Mouse (Mus musculus): ENCODE results near the gene Vps45. TPM values are rescaled to one million over a fixed set of nuclear protein-coding genes. Genes with fewer than 3 reads are reported as not detected.

Gene Vps45
- polyA plus RNA-seq, 1 experiment from 2014 or later = 17.3 TPM

DNA sequence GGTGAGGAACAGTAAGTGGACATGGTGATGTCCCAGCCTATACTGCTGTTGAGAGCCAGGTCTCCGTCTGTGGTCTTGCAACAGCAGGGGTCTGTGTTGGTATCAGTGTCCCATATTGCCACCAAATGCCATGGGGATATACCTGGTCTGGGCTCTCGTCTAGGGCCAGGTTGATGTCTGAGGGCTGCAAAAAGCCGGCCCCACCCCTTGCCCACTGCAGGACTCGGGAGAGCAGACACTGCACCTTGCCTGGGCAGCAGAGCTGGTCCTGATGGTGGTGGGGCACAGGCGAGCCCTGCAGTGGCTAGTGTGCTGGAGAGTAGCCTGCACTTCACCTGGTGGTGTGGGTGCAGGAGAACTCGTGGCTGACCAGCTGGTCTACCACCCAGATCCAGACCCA, 19.8 kb upstream of the Vps45 start:
- no peaks in the 10 kb centered on the region for H3K36me3 ChIP-seq
- no peaks in the 10 kb centered on the region for H3K9me3 ChIP-seq (replicated peaks)
- DNase-seq (no peak), ATAC-seq (ENCODE audit: low read depth) (no peak)
- peaks cover 15% of the 10 kb centered on the region for H3K4me1 ChIP-seq (replicated peaks)
- H3K27me3 ChIP-seq = peaks cover 5% of the 10 kb centered on the region; the same call in 1 of the 2 replicates
- no peak overlapping the region for H3K27ac ChIP-seq
- WGBS (ENCODE audit: insufficient replicate concordance) = 51% methylated on average over 6 of the region's 6 CpGs
- H3K4me2 ChIP-seq = no peak overlapping the region
- no peak overlapping the region for H3K9ac ChIP-seq
- H3K4me3 ChIP-seq (replicated peaks) = no peak overlapping the region

DNA sequence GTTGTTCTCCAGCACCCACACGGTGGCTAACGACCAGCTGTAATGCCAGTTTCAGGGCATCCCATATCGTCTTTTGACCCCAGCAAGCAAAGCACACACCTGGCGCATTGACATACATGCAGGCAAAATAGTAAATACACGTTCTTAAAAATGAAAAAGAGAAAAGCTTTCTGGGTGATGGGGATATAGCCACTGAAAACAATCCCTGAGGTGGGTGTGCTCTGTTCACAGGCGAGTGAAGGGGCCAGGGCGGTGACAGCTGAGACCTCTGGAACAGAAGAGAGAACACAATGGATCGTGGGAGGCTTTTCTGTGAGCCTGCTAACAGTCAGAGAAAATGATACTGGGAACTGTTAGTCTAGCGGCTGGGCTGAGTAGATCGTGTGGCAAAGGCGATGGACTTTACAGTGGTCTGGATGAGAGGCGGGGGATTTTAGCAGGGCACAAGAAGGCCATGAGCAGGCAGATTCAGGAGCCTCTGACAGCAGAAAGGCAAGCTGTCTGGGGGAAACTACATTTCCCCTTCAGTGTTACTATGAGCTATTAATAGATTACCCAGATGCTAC, 14.7 kb upstream of the Vps45 start:
- peaks cover 1% of the 10 kb centered on the region; the same call in 1 of the 2 replicates for H3K27me3 ChIP-seq
- no peaks in the 10 kb centered on the region for H3K36me3 ChIP-seq
- H3K27ac ChIP-seq = no peak overlapping the region
- H3K9me3 ChIP-seq (replicated peaks) = no peaks in the 10 kb centered on the region
- no peak for ATAC-seq (ENCODE audit: low read depth)
- no peak overlapping the region for H3K4me3 ChIP-seq (replicated peaks)
- H3K9ac ChIP-seq = no peak overlapping the region
- 0 out of 2 replicates have a peak, but pooled peaks cover 3% of the 10 kb centered on the region for H3K4me1 ChIP-seq (replicated peaks)
- no peak for DNase-seq
- 62% methylated on average over 12 of the region's 12 CpGs for WGBS (ENCODE audit: insufficient replicate concordance)
- H3K4me2 ChIP-seq = no peak overlapping the region

DNA sequence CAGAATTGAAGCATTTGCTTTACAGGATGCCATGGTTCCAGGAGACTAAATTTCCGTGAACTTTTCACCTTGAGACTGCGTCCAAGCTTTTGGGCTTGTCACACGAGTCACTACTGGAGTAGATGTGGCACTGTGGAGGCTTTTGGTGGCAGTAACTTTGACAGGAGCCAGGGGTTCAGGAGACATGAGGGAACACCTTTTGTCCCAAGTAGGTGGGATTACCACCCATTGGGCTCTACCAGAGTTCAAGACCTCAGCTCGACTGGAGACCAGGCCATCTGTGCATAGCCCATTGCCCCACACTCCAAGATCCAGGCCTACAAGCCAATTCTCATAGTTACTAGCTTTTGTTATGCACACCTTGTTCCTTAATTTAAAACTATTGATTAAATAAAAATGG, 12.0 kb upstream of the Vps45 start:
- DNase-seq = no peak
- Histone ChIP-seq H3K27me3 (no peaks in the 10 kb centered on the region), H3K36me3 (no peaks in the 10 kb centered on the region), H3K27ac (no peak overlapping the region), H3K4me1 (replicated peaks) (peaks cover 11% of the 10 kb centered on the region; the same call in 1 of the 2 replicates), H3K4me3 (replicated peaks) (no peak overlapping the region), H3K4me2 (no peak overlapping the region), H3K9me3 (replicated peaks) (no peaks in the 10 kb centered on the region), H3K9ac (no peak overlapping the region)
- no peak for ATAC-seq (ENCODE audit: low read depth)
- WGBS (ENCODE audit: insufficient replicate concordance) = 58% methylated on average over 4 of the region's 4 CpGs

DNA sequence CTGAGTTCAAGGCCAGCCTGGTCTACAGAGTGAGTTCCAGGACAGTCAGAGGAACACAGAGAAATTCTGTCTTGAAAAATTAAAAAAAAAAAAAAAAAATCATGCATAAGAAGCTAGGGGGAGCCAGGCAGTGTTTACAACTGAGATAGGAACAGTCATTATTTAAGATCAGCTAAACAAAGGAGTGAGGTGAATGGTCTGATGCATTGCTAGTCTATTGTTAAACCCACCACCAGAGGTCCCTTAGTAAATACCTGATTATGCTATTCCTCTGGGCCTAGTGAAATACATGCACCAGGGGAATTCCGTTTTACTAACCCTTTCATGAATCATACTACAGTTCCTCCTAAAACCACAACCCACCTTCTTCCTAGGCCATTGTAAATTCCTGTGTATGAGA, 11.3 kb upstream of the Vps45 start:
- ATAC-seq (ENCODE audit: low read depth) (no peak), DNase-seq (no peak)
- H3K4me1 ChIP-seq (replicated peaks) = peaks cover 11% of the 10 kb centered on the region; the same call in 1 of the 2 replicates
- no peak overlapping the region for H3K4me2 ChIP-seq
- WGBS (ENCODE audit: insufficient replicate concordance) = 33% methylated on average over 1 of the region's 1 CpGs
- H3K27ac ChIP-seq = no peak overlapping the region
- H3K27me3 ChIP-seq = no peaks in the 10 kb centered on the region
- H3K36me3 ChIP-seq = no peaks in the 10 kb centered on the region
- H3K4me3 ChIP-seq (replicated peaks) = no peak overlapping the region
- H3K9ac ChIP-seq = no peak overlapping the region
- no peaks in the 10 kb centered on the region for H3K9me3 ChIP-seq (replicated peaks)

DNA sequence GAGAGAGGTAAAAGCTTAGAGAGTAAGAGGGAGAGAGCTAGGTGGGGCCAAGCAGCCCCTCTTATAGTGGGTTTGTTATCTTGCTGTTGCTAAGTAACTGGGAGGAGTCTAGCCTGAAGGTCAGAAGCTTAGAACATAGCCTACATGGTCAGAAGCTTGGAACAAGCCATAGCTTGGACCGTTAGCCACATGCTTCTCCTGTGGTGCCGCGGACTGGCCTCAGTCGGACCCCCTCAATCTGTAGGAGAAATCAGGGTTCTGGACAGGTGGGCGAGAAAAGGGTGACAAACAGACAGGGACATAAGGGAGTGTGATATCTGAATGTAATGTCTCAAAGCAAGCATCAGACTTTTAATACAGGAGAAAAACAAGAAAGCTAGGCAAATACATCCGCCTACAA, 10.8 kb upstream of the Vps45 start:
- Histone ChIP-seq H3K27ac (no peak overlapping the region), H3K9ac (no peak overlapping the region), H3K4me2 (no peak overlapping the region), H3K27me3 (no peaks in the 10 kb centered on the region), H3K36me3 (no peaks in the 10 kb centered on the region), H3K4me3 (replicated peaks) (no peak overlapping the region), H3K9me3 (replicated peaks) (no peaks in the 10 kb centered on the region), H3K4me1 (replicated peaks) (peaks cover 11% of the 10 kb centered on the region; the same call in 1 of the 2 replicates)
- 85% methylated on average over 6 of the region's 6 CpGs for WGBS (ENCODE audit: insufficient replicate concordance)
- ATAC-seq (ENCODE audit: low read depth) (no peak), DNase-seq (no peak)

DNA sequence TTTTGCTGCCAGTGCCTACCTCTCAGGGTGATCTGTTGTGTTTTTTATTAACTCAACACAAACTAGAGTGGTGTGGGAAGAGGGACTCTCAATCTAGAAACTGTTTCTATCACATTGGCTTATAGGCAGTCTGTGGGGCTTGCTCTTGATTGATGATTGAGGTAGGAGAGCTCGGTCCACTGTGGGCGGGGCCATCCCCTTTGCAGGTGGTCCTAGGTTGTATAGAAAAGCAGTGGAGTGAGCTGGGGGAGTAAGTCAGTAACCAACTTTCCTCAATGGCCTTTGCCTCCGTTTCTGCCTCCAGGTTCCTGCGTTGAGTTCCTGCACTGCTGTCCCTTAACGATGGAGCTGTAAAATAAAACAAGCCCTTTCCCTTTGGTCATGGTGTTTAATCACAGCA, 8.5 kb upstream of the Vps45 start:
- no peak overlapping the region for H3K4me2 ChIP-seq
- DNase-seq (no peak), ATAC-seq (ENCODE audit: low read depth) (no peak)
- 75% methylated on average over 5 of the region's 5 CpGs for WGBS (ENCODE audit: insufficient replicate concordance)
- no peak overlapping the region for H3K9ac ChIP-seq
- H3K4me3 ChIP-seq (replicated peaks) = no peak overlapping the region
- no peak overlapping the region for H3K27ac ChIP-seq
- H3K36me3 ChIP-seq = no peaks in the 10 kb centered on the region
- no peaks in the 10 kb centered on the region for H3K9me3 ChIP-seq (replicated peaks)
- peaks cover 11% of the 10 kb centered on the region; the same call in 1 of the 2 replicates for H3K4me1 ChIP-seq (replicated peaks)
- H3K27me3 ChIP-seq = 0 out of 2 replicates have a peak, but pooled peaks cover 3% of the 10 kb centered on the region

DNA sequence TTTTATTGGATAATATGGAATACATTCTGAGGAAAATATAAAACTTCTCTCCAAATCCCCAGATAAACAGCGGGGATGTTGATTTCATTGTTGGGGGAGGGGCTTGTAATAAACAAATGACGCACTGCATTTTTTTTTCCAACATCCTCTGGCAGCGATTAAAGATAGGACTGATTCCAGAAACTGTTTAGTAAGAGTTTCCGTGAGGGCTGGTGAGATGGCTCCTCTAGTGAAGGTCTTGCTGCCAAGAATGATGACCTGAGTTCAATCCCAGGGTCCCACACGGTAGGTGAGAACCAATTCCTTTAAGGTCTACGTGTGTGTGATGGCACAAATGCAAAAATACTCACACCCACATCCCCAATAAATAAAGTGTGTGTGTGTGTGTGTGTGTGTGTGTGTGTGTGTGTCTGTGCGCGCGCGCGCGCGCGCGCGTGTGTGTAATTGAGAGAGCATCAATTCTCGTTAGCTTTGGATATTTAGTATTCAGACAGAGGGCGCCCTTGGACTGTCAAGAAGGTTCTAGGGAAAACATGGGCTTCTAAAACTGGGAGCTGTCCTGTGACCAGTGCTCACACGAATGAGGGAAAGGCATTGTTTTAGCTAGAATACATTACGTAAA, 7.6 kb upstream of the Vps45 start:
- Histone ChIP-seq H3K36me3 (no peaks in the 10 kb centered on the region), H3K9ac (no peak overlapping the region), H3K4me3 (replicated peaks) (no peak overlapping the region), H3K4me2 (peak overlapping the region; percentile 42), H3K27ac (no peak overlapping the region), H3K4me1 (replicated peaks) (peaks cover 11% of the 10 kb centered on the region; the same call in 1 of the 2 replicates), H3K27me3 (0 out of 2 replicates have a peak, but pooled peaks cover 3% of the 10 kb centered on the region), H3K9me3 (replicated peaks) (no peaks in the 10 kb centered on the region)
- DNase-seq = peak; percentile 38
- 32% methylated on average over 20 of the region's 20 CpGs for WGBS (ENCODE audit: insufficient replicate concordance)
- no peak for ATAC-seq (ENCODE audit: low read depth)

DNA sequence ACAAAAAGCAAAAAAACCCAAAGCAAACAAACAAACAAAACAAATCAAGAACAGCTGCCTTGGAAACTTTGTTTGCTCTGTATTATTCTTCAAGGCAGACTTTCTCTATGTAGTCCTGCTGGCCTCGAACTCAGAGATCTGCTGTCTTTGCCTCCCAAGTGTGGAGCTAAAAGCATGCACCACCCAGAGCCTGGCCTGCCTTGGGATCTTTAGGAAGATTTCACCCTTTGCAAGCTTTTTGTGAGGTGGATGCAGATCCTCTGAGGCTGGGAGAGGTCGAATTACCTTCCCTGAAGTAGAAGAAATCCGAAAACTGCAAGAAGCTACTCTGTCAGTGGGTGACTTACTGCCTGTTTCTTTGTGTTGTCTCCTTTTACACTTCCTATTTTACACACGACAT, 6.9 kb upstream of the Vps45 start:
- Histone ChIP-seq H3K27ac (no peak overlapping the region), H3K4me1 (replicated peaks) (peaks cover 11% of the 10 kb centered on the region; the same call in 1 of the 2 replicates), H3K27me3 (0 out of 2 replicates have a peak, but pooled peaks cover 3% of the 10 kb centered on the region), H3K4me3 (replicated peaks) (no peak overlapping the region), H3K4me2 (no peak overlapping the region), H3K9me3 (replicated peaks) (no peaks in the 10 kb centered on the region), H3K9ac (no peak overlapping the region), H3K36me3 (no peaks in the 10 kb centered on the region)
- 35% methylated on average over 4 of the region's 4 CpGs for WGBS (ENCODE audit: insufficient replicate concordance)
- no peak for DNase-seq
- ATAC-seq (ENCODE audit: low read depth) = no peak

DNA sequence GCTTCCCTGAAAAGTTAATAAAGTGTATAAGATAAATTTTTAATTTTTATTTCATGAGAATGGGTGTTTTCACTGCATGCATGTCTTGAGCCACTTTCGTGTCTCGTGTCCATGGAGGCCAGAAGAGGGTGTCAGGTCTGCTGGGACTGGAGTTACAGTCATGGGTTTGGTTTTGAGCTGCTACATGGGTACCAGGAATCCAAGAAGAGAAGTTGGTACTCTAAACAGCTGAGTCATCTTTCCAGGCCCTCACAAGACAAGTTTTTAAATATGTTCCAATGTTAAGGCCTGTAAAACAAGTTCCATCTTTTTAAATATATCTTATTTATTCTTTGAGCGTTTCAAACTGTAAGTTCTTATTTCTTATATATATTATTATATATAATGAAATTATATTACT, 6.0 kb upstream of the Vps45 start:
- Histone ChIP-seq H3K9me3 (replicated peaks) (no peaks in the 10 kb centered on the region), H3K4me2 (no peak overlapping the region), H3K36me3 (no peaks in the 10 kb centered on the region), H3K9ac (no peak overlapping the region), H3K4me3 (replicated peaks) (no peak overlapping the region), H3K27ac (no peak overlapping the region), H3K4me1 (replicated peaks) (peaks cover 11% of the 10 kb centered on the region; the same call in 1 of the 2 replicates), H3K27me3 (0 out of 2 replicates have a peak, but pooled peaks cover 3% of the 10 kb centered on the region)
- ATAC-seq (ENCODE audit: low read depth) (no peak), DNase-seq (no peak)
- WGBS (ENCODE audit: insufficient replicate concordance) = 69% methylated on average over 3 of the region's 3 CpGs

DNA sequence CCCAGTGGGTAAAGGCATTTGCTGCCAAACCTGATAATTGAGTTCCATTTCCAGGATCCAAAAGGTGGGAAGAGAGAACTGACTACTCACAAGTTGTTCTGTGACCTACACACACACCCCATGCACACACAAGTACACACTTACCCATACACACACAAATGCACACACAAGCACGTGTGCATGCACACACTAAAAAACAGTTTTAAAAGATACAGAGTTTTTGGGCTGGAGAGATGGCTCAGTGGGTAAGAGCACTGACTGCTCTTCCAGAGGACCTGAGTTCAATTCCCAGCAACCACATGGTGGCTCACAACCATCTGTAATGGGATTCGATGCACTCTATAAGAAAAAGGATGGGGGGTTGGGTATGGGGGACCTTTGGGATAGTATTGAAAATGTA, 5.0 kb upstream of the Vps45 start:
- Histone ChIP-seq H3K4me2 (no peak overlapping the region), H3K27me3 (0 out of 2 replicates have a peak, but pooled peaks cover 3% of the 10 kb centered on the region), H3K4me3 (replicated peaks) (no peak overlapping the region), H3K27ac (no peak overlapping the region), H3K36me3 (no peaks in the 10 kb centered on the region), H3K9ac (no peak overlapping the region), H3K4me1 (replicated peaks) (peaks cover 12% of the 10 kb centered on the region), H3K9me3 (replicated peaks) (no peaks in the 10 kb centered on the region)
- ATAC-seq (ENCODE audit: low read depth) = no peak
- DNase-seq = no peak
- 70% methylated on average over 2 of the region's 2 CpGs for WGBS (ENCODE audit: insufficient replicate concordance)

DNA sequence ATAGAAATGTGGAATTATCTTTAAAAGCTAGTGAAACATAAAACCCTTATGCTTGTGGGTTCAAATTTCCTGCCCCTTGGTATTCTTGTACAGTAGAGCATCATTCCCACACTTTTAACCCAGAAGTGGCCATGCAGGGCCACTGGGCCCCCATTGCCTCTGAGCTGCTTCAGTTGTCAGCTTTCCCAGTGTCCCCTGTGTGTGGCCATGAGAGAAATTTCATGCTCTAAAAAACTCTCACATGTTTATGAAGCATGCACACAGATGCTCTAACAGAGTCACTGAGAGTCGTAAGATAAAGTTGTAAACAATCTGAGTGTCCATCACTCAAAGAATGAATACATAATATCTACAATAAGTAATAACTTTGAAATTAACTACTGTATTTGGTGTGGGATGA, 1.9 kb upstream of the Vps45 start:
- Histone ChIP-seq H3K9ac (no peak overlapping the region), H3K4me3 (replicated peaks) (no peak overlapping the region), H3K27ac (no peak overlapping the region), H3K27me3 (0 out of 2 replicates have a peak, but pooled peaks cover 3% of the 10 kb centered on the region), H3K4me1 (replicated peaks) (peaks cover 20% of the 10 kb centered on the region), H3K36me3 (peaks cover 10% of the 10 kb centered on the region), H3K4me2 (no peak overlapping the region), H3K9me3 (replicated peaks) (no peaks in the 10 kb centered on the region)
- 73% methylated on average over 1 of the region's 1 CpGs for WGBS (ENCODE audit: insufficient replicate concordance)
- DNase-seq = no peak
- no peak for ATAC-seq (ENCODE audit: low read depth)
